Mouse (Mus musculus): Measurements from ENCODE around the gene Bcl2l15. TPM values are rescaled to one million over a fixed set of nuclear protein-coding genes. Genes with fewer than 3 reads are reported as not detected.
A peak's percentile ranks its signal among the peaks of the same experiment; 100 is the strongest.

Bcl2l15 gene
- polyA plus RNA-seq, 1 experiment, result 0.25 TPM

GRCm38 (mm10) chr3:103799507-103799906, 32.9 kb upstream of the Bcl2l15 start:
- Histone ChIP-seq H3ac (ENCODE audit: control insufficient read depth, insufficient read length) (no peak overlapping the region), H3K79me2 (ENCODE audit: control insufficient read depth, insufficient read depth) (no peaks in the 10 kb centered on the region), H3K4me3 (no peak overlapping the region), H3K4me2 (ENCODE audit: low read depth) (no peak overlapping the region), H3K27me3 (ENCODE audit: control insufficient read depth, insufficient read depth, insufficient read length) (no peaks in the 10 kb centered on the region), H3K36me3 (ENCODE audit: control insufficient read depth, insufficient read depth) (peaks cover 16% of the 10 kb centered on the region)
- TF ChIP-seq CEBPB (IDR thresholded peaks at IDR 0.05; ENCODE audit: insufficient read depth, poor library complexity, severe bottlenecking) (no peak), E2F4 (IDR thresholded peaks at IDR 0.05; ENCODE audit: insufficient read depth) (no peak), POLR2A (IDR thresholded peaks at IDR 0.05; ENCODE audit: insufficient read length, low read depth) (no peak)

DNA sequence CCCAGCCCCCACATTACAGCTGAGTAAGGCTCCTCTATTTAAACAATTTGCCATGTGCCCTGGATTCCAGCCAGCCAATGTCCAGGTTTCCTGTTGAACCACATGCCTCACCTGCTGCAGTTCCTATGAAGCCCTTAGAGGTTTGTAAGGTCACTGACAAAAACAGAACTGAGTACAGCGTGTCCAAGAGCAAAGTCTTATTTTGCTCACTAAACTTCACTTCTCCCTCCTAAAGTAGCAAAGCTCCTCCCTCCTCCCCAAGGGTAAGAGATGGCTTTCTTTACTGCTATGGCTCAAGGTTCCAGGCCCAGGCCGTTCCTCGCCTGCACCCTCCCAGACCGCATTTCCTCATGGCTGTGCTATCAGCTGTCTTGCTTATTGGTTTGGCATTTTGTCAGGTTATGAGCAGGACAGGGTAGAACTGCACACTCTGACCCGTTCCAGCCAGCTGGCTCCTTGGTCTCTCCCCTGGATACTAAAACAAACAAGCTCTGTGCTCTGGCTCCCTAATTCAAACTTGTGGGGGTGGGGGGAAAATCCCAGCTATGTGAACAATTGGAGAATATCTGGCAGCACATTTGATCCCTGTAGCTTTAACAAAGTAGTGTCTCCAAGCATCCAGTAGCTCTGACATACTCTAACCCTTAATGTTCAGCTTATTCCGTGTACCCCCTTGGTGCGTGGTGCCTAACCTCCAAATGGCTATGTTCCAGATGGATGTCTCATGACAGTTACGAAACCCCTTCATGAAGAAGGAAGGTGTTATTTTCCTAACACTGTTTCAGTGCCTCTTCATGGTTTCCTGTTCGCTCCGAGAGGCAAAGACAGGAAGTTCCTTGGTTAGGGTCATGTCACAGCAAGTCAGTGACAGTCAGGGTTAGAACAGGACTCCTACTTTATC, 30.5 kb upstream of the Bcl2l15 start:
- Histone ChIP-seq H3K36me3 (ENCODE audit: control insufficient read depth, insufficient read depth) (peaks cover 22% of the 10 kb centered on the region), H3K4me3 (no peak overlapping the region), H3K27me3 (ENCODE audit: control insufficient read depth, insufficient read depth, insufficient read length) (no peaks in the 10 kb centered on the region), H3K4me2 (ENCODE audit: low read depth) (no peak overlapping the region), H3K79me2 (ENCODE audit: control insufficient read depth, insufficient read depth) (no peaks in the 10 kb centered on the region), H3ac (ENCODE audit: control insufficient read depth, insufficient read length) (no peak overlapping the region)
- TF ChIP-seq MYOD1 (IDR thresholded peaks at IDR 0.05; ENCODE audit: control insufficient read depth in 1 of 3, insufficient read length in 2 of 3, low read depth in 2 of 3) (peak in 2 of 3 experiments; percentile 23 to 42), MYOG (IDR thresholded peaks at IDR 0.05; ENCODE audit: control insufficient read depth in 1 of 3, insufficient read depth in 1 of 3, insufficient read length in 2 of 3, low read depth in 2 of 3) (peak in 1 of 3 experiments; percentile 67), TCF3 (IDR thresholded peaks at IDR 0.05; ENCODE audit: insufficient read length, low read depth) (no peak), POLR2A (IDR thresholded peaks at IDR 0.05; ENCODE audit: insufficient read length, low read depth) (no peak)

DNA sequence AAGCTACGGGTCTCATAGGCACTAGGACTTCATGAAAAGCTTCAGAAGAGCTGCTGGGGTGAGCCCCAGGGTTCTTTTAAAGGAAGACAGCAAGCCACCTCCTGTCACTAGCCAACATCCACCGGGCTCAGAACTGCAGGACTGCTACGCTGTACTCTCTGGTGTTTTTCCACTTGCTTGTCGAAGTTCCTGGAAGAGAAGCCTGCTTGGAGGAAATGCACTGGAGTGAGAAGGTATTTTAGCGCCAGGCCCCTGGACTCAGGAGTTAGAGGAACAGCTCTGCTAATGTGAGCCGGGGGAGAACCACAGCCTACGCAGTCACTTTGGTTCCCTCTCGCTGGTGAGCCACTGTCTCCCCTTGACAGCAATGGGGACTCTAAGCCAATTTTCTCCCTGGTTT, 29.5 kb upstream of the Bcl2l15 start:
- TF ChIP-seq CEBPB (IDR thresholded peaks at IDR 0.05; ENCODE audit: insufficient read depth, poor library complexity, severe bottlenecking) (no peak), SRF (IDR thresholded peaks at IDR 0.05; ENCODE audit: control insufficient read depth, insufficient read length, low read depth) (no peak), TCF3 (IDR thresholded peaks at IDR 0.05; ENCODE audit: insufficient read length, low read depth) (no peak), MAX (IDR thresholded peaks at IDR 0.05; ENCODE audit: low read depth) (no peak), E2F4 (IDR thresholded peaks at IDR 0.05; ENCODE audit: insufficient read depth) (no peak), TCF12 (IDR thresholded peaks at IDR 0.05; ENCODE audit: insufficient read depth, poor library complexity, severe bottlenecking) (no peak), POLR2A (IDR thresholded peaks at IDR 0.05; ENCODE audit: insufficient read length, low read depth) (no peak), POLR2AphosphoS2 (IDR thresholded peaks at IDR 0.05; ENCODE audit: insufficient read length, low read depth) (no peak), MYOD1 (IDR thresholded peaks at IDR 0.05; ENCODE audit: control insufficient read depth in 1 of 3, insufficient read length in 2 of 3, low read depth in 2 of 3) (no peak), USF1 (IDR thresholded peaks at IDR 0.05; ENCODE audit: low read depth) (no peak), REST (IDR thresholded peaks at IDR 0.05; ENCODE audit: insufficient read depth, insufficient read length) (no peak), MYOG (IDR thresholded peaks at IDR 0.05; ENCODE audit: control insufficient read depth in 1 of 3, insufficient read depth in 1 of 3, insufficient read length in 2 of 3, low read depth in 2 of 3) (no peak)
- Histone ChIP-seq H3K4me3 (no peak overlapping the region), H3K36me3 (ENCODE audit: control insufficient read depth, insufficient read depth) (peaks cover 22% of the 10 kb centered on the region), H3K27me3 (ENCODE audit: control insufficient read depth, insufficient read depth, insufficient read length) (no peaks in the 10 kb centered on the region), H3K4me2 (ENCODE audit: low read depth) (no peak overlapping the region), H3K79me2 (ENCODE audit: control insufficient read depth, insufficient read depth) (no peaks in the 10 kb centered on the region), H3ac (ENCODE audit: control insufficient read depth, insufficient read length) (no peak overlapping the region)

DNA sequence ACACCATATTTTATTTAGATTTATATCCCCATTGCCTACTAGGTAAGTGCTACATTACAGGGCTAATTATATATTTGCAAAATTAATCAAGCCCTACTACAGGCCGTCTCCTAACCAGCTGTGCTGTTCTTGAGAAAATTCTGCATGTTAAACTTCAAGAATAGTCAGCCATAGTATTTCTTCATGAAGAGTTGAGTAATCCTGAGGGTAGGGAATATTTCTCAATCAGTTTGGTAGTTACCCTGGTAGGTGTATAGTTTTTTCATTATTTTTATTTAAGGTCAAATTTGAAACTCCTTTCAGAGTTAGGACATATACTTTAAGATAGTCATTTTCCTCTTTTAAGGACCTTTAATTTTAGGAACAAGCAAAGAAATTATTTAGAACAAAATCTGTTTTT, 26.7 kb upstream of the Bcl2l15 start:
- Histone ChIP-seq H3K27me3 (ENCODE audit: control insufficient read depth, insufficient read depth, insufficient read length) (no peaks in the 10 kb centered on the region), H3ac (ENCODE audit: control insufficient read depth, insufficient read length) (no peak overlapping the region), H3K79me2 (ENCODE audit: control insufficient read depth, insufficient read depth) (peaks cover 16% of the 10 kb centered on the region), H3K4me2 (ENCODE audit: low read depth) (no peak overlapping the region), H3K36me3 (ENCODE audit: control insufficient read depth, insufficient read depth) (peaks cover 22% of the 10 kb centered on the region), H3K4me3 (no peak overlapping the region)
- TF ChIP-seq POLR2AphosphoS2 (IDR thresholded peaks at IDR 0.05; ENCODE audit: insufficient read length, low read depth), result no peak
- TF ChIP-seq MYOG (IDR thresholded peaks at IDR 0.05; ENCODE audit: control insufficient read depth in 1 of 3, insufficient read depth in 1 of 3, insufficient read length in 2 of 3, low read depth in 2 of 3), result no peak
- no peak for TF ChIP-seq USF1 (IDR thresholded peaks at IDR 0.05; ENCODE audit: low read depth)
- no peak for TF ChIP-seq REST (IDR thresholded peaks at IDR 0.05; ENCODE audit: insufficient read depth, insufficient read length)
- no peak for TF ChIP-seq TCF12 (IDR thresholded peaks at IDR 0.05; ENCODE audit: insufficient read depth, poor library complexity, severe bottlenecking)
- no peak for TF ChIP-seq E2F4 (IDR thresholded peaks at IDR 0.05; ENCODE audit: insufficient read depth)

GRCm38 (mm10) chr3:103808891-103809798, 23.3 kb upstream of the Bcl2l15 start, which contains the start of the genes Dclre1b, Ap4b1 and Gm43064:
Gene Dclre1b (minus strand): TSS chr3:103809444.
Gene Ap4b1 (plus strand): TSS chr3:103809520.
Gene Gm43064 (plus strand): TSS chr3:103809573.
- Histone ChIP-seq H3K4me3 (peak within 1 kb of the TSS; percentile 93), H3K79me2 (ENCODE audit: control insufficient read depth, insufficient read depth) (peaks cover 16% of the 10 kb centered on the region), H3K36me3 (ENCODE audit: control insufficient read depth, insufficient read depth) (peaks cover 6% of the 10 kb centered on the region), H3K4me2 (ENCODE audit: low read depth) (peak within 1 kb of the TSS; percentile 93), H3ac (ENCODE audit: control insufficient read depth, insufficient read length) (peak within 1 kb of the TSS; percentile 31), H3K27me3 (ENCODE audit: control insufficient read depth, insufficient read depth, insufficient read length) (no peaks in the 10 kb centered on the region)
- TF ChIP-seq MYOG (IDR thresholded peaks at IDR 0.05; ENCODE audit: control insufficient read depth in 1 of 3, insufficient read depth in 1 of 3, insufficient read length in 2 of 3, low read depth in 2 of 3), result no peak
- peak; percentile 56 for TF ChIP-seq SRF (IDR thresholded peaks at IDR 0.05; ENCODE audit: control insufficient read depth, insufficient read length, low read depth)
- TF ChIP-seq POLR2A (IDR thresholded peaks at IDR 0.05; ENCODE audit: insufficient read length, low read depth), result peak; percentile 71
- peak in 1 of 3 experiments; percentile 12 for TF ChIP-seq MYOD1 (IDR thresholded peaks at IDR 0.05; ENCODE audit: control insufficient read depth in 1 of 3, insufficient read length in 2 of 3, low read depth in 2 of 3)
- TF ChIP-seq TCF3 (IDR thresholded peaks at IDR 0.05; ENCODE audit: insufficient read length, low read depth), result no peak
- TF ChIP-seq E2F4 (IDR thresholded peaks at IDR 0.05; ENCODE audit: insufficient read depth), result peak; percentile 92
- TF ChIP-seq POLR2AphosphoS2 (IDR thresholded peaks at IDR 0.05; ENCODE audit: insufficient read length, low read depth), result peak; percentile 71
